Mouse (Mus musculus) c-Kit-negative CD71-positive TER-119-positive erythroid progenitor cells, embryonic 14.5 days (primary cell): ENCODE measurements around the gene Ppt2.

ENCODE experiments used
- DNase-seq: peaks from one replicate; pipeline ENCODE4 v3.0.0-alpha.2; 2013; ENCODE audit warnings: low read depth, low spot score

Gene Ppt2

DNA sequence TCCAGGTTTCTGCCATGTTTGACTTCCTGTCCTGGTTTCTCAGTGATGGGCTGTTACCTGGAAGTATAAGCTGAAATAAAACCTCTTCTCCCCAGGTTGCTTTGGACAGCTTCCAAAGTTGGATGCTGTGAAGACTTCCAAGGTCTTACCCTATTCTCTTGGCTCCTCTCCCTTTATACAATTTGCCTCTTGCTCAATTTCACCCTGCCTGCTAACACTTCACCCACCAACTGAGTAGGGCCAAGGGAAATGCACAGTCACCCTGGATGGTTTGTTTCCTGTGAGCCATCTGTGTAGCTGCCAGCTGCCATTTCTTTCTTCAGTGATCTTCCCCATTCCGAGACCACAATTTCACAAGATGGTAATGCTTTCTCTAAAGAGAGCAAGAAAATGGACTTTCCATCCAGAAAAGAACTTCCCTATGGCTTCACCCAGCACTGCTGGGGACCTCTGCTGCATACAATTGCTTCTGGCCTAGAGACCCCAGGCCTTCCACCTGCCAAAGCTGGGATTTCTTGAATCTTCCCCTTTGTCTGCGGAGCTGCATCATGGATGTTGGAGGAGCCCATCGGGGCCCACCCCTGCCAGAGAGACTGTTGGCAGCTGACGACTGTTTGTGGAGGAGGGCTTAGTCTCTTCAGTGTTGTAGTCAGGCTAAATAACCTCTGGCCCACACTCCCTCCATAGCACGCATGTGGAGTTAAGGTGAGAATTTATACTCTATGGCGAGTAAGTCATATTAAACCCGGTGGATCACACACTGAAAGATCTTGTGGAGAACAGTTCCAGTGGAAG lies 11.3 kb upstream of the Ppt2 start:
- no peak for DNase-seq

- no peak for DNase-seq
Observed at GRCm38 (mm10) chr17:34637459-34637858, 9.1 kb upstream of the Ppt2 start.

- DNase-seq = no peak
Observed at GRCm38 (mm10) chr17:34635671-34636070, 7.4 kb upstream of the Ppt2 start.

GRCm38 (mm10) chr17:34632261-34632691 lies 4.0 kb upstream of the Ppt2 start:
- no peak for DNase-seq

DNA sequence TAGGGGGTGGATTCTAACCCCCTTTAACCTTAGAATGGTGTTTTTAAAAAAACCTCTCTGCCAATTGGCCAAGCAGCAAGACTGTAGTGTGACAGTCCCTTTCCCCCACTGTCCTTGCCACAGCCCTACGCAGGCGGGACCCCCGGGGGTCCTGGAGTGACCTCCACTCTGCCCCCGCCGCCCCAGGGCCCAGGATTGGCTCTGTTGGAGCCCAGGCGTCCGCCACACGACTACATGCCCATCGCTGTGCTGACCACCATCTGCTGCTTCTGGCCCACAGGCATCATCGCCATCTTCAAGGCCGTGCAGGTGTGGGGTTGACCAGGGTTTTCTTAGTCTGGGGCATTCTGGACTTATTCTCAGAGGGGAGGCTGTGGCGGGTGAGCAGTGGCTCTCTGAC lies 3.3 kb upstream of the Ppt2 start:
- DNase-seq = no peak

DNA sequence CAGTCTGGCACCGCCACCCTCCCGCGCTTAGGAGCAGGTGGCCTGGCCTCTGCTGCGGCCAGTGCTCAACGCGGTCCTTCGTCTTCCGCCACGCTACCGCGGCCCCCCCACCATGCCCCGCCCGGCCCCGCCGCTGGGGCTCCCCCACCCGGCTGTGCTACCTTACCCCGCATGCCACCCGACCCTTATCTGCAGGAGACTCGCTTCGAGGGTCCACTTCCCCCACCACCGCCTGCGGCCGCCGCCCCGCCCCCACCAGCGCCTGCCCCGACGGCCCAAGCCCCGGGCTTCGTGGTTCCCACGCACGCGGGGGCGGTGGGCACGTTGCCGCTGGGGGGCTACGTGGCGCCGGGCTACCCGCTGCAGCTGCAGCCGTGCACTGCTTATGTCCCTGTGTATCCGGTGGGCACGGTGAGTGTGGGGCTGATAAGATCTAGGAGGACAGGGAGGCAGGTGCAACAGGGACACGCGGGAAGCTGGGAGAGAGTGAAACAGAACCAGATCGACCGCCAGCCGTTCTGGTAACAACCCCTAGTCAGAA lies 2.5 kb upstream of the Ppt2 start:
- DNase-seq = no peak

GRCm38 (mm10) chr17:34629796-34630603 lies 1.7 kb upstream of the Ppt2 start:
- no peak for DNase-seq

DNA sequence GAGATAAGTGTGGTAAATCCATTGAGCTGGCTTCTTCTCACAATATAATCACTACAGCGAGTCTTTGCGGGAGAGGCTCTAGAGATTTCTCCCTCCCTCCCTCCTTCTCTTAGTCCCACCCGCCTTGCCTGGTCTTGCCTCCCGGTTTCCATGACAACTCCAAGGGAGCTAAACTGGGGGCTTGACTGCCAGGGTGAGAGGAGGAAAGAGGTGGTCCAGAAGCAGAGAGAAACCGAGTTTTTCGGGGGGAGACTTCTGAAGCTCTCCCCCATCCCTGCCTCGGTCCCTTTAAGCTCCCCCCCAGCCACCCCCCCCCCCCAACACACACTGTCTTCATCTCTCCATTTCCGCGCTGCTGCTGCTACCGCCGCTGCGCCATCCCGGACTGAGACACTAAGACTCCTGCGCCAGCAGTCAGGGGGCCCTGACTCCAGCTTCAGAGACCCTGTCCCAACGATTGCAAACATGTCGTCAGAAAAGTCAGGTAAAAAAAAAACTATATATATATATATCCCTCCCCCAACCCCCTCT lies 976 bp upstream of the Ppt2 start, which contains the start of gene Prrt1:
TSS of gene Prrt1 (plus strand) at position 313 of the 531 bp plus-strand sequence.
- DNase-seq = no peak

DNA sequence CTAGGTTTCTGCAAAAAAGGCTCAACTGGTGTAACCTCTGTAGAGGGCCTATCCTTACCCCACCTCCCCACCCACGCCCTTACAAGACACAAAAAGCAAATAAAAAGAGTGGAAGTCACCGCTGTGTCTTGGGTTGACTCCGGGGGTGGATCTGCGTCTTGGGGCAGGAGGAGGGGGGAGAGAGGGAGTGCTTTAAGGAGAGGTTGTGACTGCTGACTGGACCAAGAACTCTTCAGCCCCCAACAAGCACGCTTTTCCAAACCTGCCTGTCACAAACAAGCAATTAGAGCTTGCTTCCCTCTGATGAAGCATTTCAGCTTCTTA lies 296 bp upstream of the Ppt2 start:
- DNase-seq = no peak

- no peak for DNase-seq
Observed at GRCm38 (mm10) chr17:34627093-34627942, 992 bp downstream of the Ppt2 start.

- DNase-seq = no peak
Observed at GRCm38 (mm10) chr17:34626773-34627092, 1.6 kb downstream of the Ppt2 start.

DNA sequence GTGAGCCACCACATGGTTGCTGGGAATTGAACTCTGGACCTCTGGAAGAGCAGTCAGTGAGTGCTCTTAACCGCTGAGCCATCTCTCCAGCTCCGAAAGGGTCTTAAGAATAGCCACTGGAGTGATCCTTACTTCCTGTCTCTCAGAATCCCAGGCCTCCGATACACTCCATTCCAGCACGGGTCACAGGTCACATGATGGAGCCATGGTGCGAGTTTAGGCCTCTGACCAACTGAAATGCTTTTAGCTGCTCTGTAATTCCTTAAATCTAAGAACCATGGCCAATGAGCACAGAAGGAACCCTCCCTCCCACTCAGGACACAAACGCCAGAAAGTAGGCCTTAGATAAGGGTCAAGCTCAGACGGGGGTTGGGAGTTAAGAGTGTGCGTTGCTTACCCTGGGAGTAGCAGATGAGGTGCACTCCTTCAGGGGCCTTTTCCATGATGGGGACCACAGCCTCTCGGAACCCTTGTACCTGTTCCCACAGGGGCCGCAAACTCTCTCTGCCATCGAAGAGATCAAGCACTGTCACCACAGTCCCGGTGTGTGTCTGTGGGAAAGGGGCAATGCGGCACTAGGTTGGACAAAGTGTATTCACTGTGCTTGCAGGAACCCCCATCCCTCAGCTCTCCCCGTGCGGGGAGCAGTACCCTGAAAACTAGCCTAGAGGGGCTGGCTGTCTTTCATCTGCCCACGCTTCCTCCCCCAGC lies 2.1 kb downstream of the Ppt2 start:
- no peak for DNase-seq

DNA sequence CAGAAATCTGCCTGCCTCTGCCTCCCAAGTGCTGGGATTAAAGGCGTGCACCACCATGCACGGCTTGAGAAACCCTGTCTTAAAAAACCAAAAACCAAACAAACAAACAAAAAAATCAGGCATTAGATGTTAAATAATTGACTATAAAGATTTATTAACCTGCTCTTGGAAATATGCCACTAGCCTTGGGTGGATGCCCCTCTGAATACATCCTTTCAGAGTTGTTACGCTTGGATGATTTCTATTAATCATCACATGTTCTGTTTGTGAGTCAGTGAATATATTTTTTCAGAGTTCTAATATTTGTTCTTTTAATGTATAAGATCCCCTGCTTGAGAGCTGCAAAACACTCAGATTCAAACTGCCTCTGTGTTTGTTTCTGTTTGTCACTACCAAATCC lies 3.3 kb downstream of the Ppt2 start:
- DNase-seq = no peak

DNA sequence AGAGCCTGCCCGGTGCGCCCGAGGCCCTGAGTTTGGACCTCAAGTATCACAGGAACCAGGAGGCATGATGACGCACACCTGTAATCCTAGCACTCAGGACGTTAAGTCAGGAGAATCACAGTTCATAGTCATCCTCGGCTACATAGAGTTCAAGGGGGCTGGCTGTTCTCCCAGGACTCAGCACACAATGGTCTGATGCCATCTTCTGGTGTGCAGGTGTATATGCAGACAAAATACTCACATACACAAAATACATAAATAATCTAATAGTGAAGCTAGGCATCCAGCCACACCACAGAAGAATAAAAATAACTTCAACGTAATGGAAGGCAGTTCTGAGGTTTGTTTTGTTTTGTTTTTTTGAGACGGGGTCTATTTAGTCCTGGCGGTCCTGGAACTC lies 5.1 kb downstream of the Ppt2 start:
- no peak for DNase-seq

GRCm38 (mm10) chr17:34621006-34621405 lies 7.3 kb downstream of the Ppt2 start:
- no peak for DNase-seq

DNA sequence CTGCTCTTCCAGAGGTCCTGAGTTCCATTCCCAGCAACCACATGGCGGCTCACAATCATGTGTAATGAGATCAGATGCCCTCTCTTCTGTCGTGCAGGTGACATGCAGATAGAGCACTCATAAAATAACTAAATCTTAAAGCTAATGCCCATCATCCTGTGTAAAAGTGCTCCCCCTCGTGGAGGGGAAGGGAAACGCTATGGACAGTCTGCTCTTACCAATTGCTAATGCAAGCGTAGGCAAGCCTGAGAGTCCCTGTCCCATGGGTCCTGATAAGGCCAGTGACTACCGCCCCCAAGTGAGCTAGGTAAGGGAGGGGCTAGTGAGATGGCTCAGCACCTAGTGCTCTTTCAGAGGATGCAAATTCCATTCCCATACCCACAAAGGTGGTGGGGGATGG lies 9.3 kb downstream of the Ppt2 start:
- DNase-seq = peak; percentile 65

DNA sequence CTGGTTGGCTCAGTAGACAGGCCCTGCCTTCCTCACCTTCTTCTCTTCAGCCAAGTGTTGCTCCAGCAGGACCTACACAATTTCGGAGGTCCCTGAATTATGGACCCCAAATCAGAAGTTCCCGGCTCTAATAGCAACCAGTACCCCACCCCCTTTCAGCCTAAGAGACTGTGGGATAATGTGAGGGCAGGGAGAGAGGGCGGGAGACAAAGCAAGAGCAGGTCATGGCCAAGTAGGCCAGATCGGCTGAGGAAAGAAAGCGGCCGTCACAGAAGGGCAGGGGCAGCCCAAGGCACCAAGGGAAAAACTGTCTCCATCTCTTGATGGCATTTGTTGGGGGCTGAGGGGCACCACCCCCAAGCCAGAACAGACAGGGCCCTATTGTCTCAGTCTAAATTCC lies 12.4 kb downstream of the Ppt2 start, which contains the start of gene Egfl8:
TSS of gene Egfl8 (minus strand) at position 101 of the 400 bp plus-strand sequence.
- DNase-seq = no peak

- no peak for DNase-seq
Observed at GRCm38 (mm10) chr17:34613830-34614229, 14.5 kb downstream of the Ppt2 start.

DNA sequence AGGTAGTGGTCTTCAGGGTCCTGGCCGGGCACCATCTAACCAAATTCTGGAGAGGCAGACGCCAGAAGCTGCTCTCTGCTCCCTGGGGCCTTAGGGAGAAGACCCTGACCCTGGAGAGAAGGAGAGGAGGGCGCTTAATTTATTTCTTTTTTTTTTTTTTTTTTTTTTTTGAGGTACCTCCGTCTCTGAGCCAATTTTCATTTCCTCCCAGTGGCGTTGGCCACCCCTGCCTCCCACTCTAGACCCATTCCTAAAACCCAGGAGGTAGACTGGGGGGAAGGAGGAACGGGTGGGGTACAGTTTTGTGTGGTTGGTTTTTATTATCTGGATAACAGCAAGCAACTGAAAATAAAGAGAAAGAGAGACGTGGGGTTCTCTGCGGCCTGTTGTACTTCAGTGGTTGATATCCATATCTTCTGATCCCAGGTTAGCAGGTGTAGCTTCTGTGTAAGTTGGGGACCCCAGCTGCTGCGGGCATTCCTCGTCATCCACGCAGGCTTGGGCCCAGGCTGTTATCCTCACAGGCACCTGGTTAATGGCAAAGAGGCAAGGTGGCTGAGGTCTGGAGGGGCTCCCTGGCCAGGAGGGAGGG lies 15.2 kb downstream of the Ppt2 start:
- no peak for DNase-seq

GRCm38 (mm10) chr17:34611050-34611449 lies 17.3 kb downstream of the Ppt2 start:
- no peak for DNase-seq

- no peak for DNase-seq
Observed at GRCm38 (mm10) chr17:34607997-34608396, 20.3 kb downstream of the Ppt2 start.
